Mouse (Mus musculus) lung, adult 2 months (tissue): ENCODE results near the gene Trarg1. TPM values are rescaled to one million over a fixed set of nuclear protein-coding genes. Genes with fewer than 3 reads are reported as not detected.

Source experiments
- DNase-seq: peaks from one replicate; pipeline ENCODE4 v3.0.0; 2022
- H3K4me1 ChIP-seq: fragments of 200-500 bp; 2 replicates; pipeline ENCODE4 v1.6.1; 2011; ENCODE audit warnings: low read length; ENCODE audit not compliant: control insufficient read depth, insufficient read depth
- H3K4me3 ChIP-seq: fragments of 200-500 bp; replicated peaks from 2 replicates; pipeline ENCODE3; 2011; ENCODE audit warnings: low read depth, mild to moderate bottlenecking, control low read depth, low read length; ENCODE audit errors: extremely low read depth
- CTCF ChIP-seq: fragments of 200-500 bp; IDR thresholded peaks from 2 replicates; pipeline ENCODE4 v1.5.1; 2011; ENCODE audit warnings: mild to moderate bottlenecking, low read length, control low read depth; ENCODE audit not compliant: insufficient read depth
- POLR2A ChIP-seq: fragments of 200-500 bp; IDR thresholded peaks from 2 replicates; pipeline ENCODE4 v1.6.1; 2011; ENCODE audit warnings: low read depth, mild to moderate bottlenecking, control low read depth, low read length, borderline replicate concordance; ENCODE audit errors: extremely low read depth
- WGBS: fragments of 180-500 bp; shearing (Covaris S2); methylation state at CpG from one replicate; pipeline ENCODE4 v1.1.7; 2018; 5-methylcytosine and 5-hydroxymethylcytosine counted together
- polyA plus RNA-seq: library from polyadenylated mRNA; depleted of rRNA; stranded (reverse); fragments of >200 nt; gene quantifications from 2 replicates; pipeline ENCODE4 v1.2.3, GENCODE M21; 2012; rRNA removed

The Trarg1 gene
- polyA plus RNA-seq, 1 experiment, result 5.3 TPM

DNA sequence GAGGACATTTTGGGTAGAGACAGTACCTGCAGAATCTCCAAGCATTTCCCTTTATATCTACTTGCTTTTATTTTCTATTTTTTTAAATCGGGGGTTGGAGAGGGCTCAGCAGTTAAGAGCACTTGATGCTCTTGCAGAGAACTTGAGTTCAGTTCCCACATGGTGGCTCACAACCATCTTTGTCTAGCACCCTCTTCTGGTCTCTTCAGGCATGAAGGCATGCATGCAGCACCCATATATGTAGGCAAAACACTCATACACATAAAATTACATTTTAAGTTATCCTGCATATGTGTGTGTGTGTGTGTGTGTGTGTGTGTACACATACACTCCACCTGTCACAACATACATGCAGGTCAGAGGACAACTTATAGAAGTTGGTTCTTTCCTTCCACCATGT is 66.3 kb downstream of the Trarg1 start:
- no peaks in the 10 kb centered on the region for H3K4me1 ChIP-seq
- TF ChIP-seq CTCF (no peak), POLR2A (no peak)
- DNase-seq, result no peak
- WGBS, result 82% methylated on average over 1 of the region's 1 CpGs
- no peak overlapping the region for H3K4me3 ChIP-seq

Other genes with a start within 250 kb of the Trarg1 start
- 53.5 and 54.8 TPM in 2 replicates for gene Abr, start 57.5 kb upstream of the Trarg1 start, polyA plus RNA-seq
- gene Bhlha9, start 7.3 kb upstream of the Trarg1 start, polyA plus RNA-seq, result not detected in 2 replicates
- gene Gosr1, start 83.8 kb downstream of the Trarg1 start, polyA plus RNA-seq, result 14.3 and 21.2 TPM in 2 replicates
- gene Cpd, start 167.2 kb downstream of the Trarg1 start, polyA plus RNA-seq, result 36.9 and 49.0 TPM in 2 replicates
- 0.10 and 0.39 TPM in 2 replicates for gene Tmigd1, start 222.4 kb downstream of the Trarg1 start, polyA plus RNA-seq
- 10.4 and 20.1 TPM in 2 replicates for gene Blmh, start 245.0 kb downstream of the Trarg1 start, polyA plus RNA-seq